Mouse (Mus musculus) spleen, adult 2 months (tissue): ENCODE measurements around the gene Frem2.

Experiments
- CTCF ChIP-seq: fragments of 200-500 bp; IDR thresholded peaks from 2 replicates; pipeline ENCODE4 v1.5.1; 2011; ENCODE audit warnings: mild to moderate bottlenecking, inconsistent platforms; ENCODE audit not compliant: insufficient read depth, insufficient read length, insufficient replicate concordance; ENCODE audit errors: extremely low read depth
- POLR2A ChIP-seq: fragments of 200-500 bp; IDR thresholded peaks from 2 replicates; pipeline ENCODE4 v1.6.1; 2011; ENCODE audit warnings: low read depth, low read length, inconsistent platforms

- TF ChIP-seq CTCF = no peak
- no peak for TF ChIP-seq POLR2A
Observed at GRCm38 (mm10) chr3:53555031-53555952, 101.9 kb downstream of the Frem2 start.
